Mouse (Mus musculus) midbrain, embryonic 15.5 days (tissue): ENCODE results near the gene Mtss1l. TPM values are rescaled to one million over a fixed set of nuclear protein-coding genes. Genes with fewer than 3 reads are reported as not detected.
"Not testable (repeated sequence)": the region's sequence is repeated elsewhere in the genome, so short reads cannot be mapped to it uniquely, and the experiment has no call there.

Source experiments
- ATAC-seq: fragments of 200-750 bp; cut with Nextera tagmentation; replicated peaks from 2 replicates; pipeline ENCODE4 v1.8.0; 2017; ENCODE audit warnings: moderate TSS enrichment
- H3K27ac ChIP-seq: fragments of 300-500 bp; sonication (generic); 2 replicates; pipeline ENCODE4 v1.5.1; 2015; ENCODE audit warnings: mild to moderate bottlenecking, inconsistent platforms
- H3K27me3 ChIP-seq: fragments of 300-500 bp; sonication (generic); replicated peaks from 2 replicates; pipeline ENCODE4 v1.6.1; 2015; ENCODE audit warnings: inconsistent platforms
- H3K36me3 ChIP-seq: fragments of 300-500 bp; sonication (generic); replicated peaks from 2 replicates; pipeline ENCODE4 v1.6.1; 2015; ENCODE audit warnings: inconsistent platforms
- H3K4me1 ChIP-seq: fragments of 300-500 bp; sonication (generic); 2 replicates; pipeline ENCODE4 v1.6.1; 2015; ENCODE audit warnings: inconsistent platforms
- H3K4me2 ChIP-seq: fragments of 300-500 bp; sonication (generic); 2 replicates; pipeline ENCODE4 v1.6.1; 2015; ENCODE audit warnings: inconsistent platforms, mild to moderate bottlenecking, moderate library complexity
- H3K4me3 ChIP-seq: fragments of 300-500 bp; sonication (generic); 2 replicates; pipeline ENCODE4 v1.5.1; 2015; ENCODE audit warnings: mild to moderate bottlenecking, inconsistent platforms
- H3K9ac ChIP-seq: fragments of 300-500 bp; sonication (generic); 2 replicates; pipeline ENCODE4 v1.6.1; 2015; ENCODE audit warnings: mild to moderate bottlenecking, inconsistent platforms
- H3K9me3 ChIP-seq: fragments of 300-500 bp; sonication (generic); 2 replicates; pipeline ENCODE4 v1.6.1; 2016; ENCODE audit warnings: inconsistent platforms
- WGBS: fragments of 180-500 bp; shearing (Covaris S2); methylation state at CpG from one replicate; pipeline ENCODE4 v1.1.7; 2015; ENCODE audit warnings: mixed read lengths; 5-methylcytosine and 5-hydroxymethylcytosine counted together
- polyA plus RNA-seq: library from polyadenylated mRNA; unstranded; fragments of >200 nt; fragmentation: Nextera tagmentation; extraction: Ambion mirVana; gene quantifications from 2 replicates; pipeline ENCODE4 v1.2.1, GENCODE M21; 2015

Mtss1l gene
- polyA plus RNA-seq, 1 experiment from 2014 or later, result 45.7 TPM

DNA sequence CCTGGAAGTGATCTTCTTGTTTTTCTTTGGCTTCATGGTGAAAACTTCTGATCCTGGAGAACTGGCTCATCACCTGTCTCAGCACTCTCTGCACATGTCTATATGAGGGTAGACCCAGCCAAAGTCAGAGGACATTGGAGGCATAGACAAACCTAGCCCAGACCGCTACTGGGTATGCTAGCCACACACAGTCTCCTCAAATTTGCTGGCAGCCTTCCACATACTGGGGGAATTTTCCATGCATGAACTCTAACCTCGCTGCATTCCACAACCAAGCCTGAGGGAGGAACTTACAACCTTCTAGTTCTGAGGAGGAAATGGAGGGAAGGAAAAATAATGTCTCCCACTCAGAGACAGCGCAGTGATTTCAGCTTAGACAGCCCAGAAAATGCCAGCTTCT, 52.8 kb downstream of the Mtss1l start:
- no peak overlapping the region for H3K27ac ChIP-seq
- H3K4me3 ChIP-seq, result no peak overlapping the region
- H3K4me1 ChIP-seq, result no peaks in the 10 kb centered on the region
- H3K4me2 ChIP-seq, result no peak overlapping the region
- no peak overlapping the region for H3K9ac ChIP-seq
- no peak for ATAC-seq
- H3K9me3 ChIP-seq, result no peaks in the 10 kb centered on the region
- H3K27me3 ChIP-seq, result no peaks in the 10 kb centered on the region
- H3K36me3 ChIP-seq, result no peaks in the 10 kb centered on the region
- WGBS, result 88% methylated on average over 3 of the region's 3 CpGs

DNA sequence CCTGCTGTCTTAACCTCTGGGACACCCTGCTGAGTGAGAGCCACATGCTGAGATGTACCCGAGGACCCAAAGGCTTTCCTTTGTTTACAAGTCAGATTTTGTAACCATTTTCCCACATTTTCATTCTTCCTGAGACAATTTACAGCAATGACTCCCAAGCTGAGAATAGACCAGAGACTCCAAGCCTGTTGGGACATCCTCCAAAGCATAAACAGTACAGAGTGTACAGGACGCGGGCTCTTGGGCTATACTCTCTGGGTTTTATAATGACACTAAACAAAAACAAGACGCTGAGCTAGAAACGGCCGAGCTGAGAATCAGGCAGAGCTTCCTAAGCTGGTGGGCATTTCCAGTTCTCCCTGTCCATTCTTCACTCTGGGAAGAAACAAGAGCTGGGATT, 53.4 kb downstream of the Mtss1l start:
- no peaks in the 10 kb centered on the region for H3K9me3 ChIP-seq
- WGBS, result 87% methylated on average over 6 of the region's 6 CpGs

DNA sequence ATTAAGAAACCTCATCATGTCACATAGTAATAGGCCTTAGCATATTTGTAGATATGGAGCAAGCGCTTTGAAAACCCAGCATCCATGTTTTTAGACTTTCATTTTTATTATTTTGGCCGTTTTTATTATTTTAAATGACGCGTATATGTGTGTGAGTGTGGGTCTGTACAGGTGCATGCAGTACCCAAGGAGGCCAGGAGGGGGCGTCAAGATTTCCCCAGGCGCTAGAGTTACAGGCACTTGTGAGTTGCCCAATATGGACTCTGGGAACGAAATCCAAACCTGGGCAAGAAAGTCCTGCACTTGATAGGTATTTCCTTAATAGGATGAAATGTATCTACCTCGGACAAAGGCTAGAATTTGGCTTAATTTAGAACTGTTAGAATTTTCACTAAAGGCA, 54.0 kb downstream of the Mtss1l start:
- Histone ChIP-seq H3K36me3 (no peaks in the 10 kb centered on the region), H3K9me3 (no peaks in the 10 kb centered on the region), H3K27me3 (no peaks in the 10 kb centered on the region), H3K4me1 (no peaks in the 10 kb centered on the region), H3K9ac (no peak overlapping the region), H3K4me2 (no peak overlapping the region), H3K4me3 (no peak overlapping the region), H3K27ac (no peak overlapping the region)
- WGBS, result 74% methylated on average over 8 of the region's 8 CpGs
- no peak for ATAC-seq

More for the DNA sequence above, 53.4 kb downstream of the Mtss1l start:
- Histone ChIP-seq H3K9ac (no peak overlapping the region), H3K27ac (no peak overlapping the region), H3K36me3 (no peaks in the 10 kb centered on the region), H3K4me2 (no peak overlapping the region), H3K27me3 (no peaks in the 10 kb centered on the region), H3K4me3 (no peak overlapping the region), H3K4me1 (no peaks in the 10 kb centered on the region)
- ATAC-seq, result no peak

DNA sequence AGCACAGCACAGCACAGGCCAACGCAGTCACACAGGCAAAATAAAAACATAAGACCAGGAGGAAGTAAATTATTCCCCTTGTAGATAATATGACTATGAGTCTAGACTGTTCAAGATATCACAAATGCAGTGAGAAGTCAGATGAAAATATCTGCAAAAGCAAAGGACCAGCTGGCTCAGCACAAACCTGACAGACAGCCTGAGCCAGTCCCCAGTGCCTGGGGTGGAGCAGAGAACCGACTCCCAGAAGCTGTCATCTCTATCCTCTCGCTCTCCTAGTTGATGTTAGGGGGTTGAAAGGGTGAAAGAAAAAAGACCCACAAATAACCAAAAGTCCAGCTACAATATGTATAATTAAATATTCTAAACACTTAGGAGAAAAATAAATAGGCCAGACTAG, 54.4 kb downstream of the Mtss1l start:
- Histone ChIP-seq H3K27me3 (no peaks in the 10 kb centered on the region), H3K4me3 (no peak overlapping the region), H3K9me3 (no peaks in the 10 kb centered on the region), H3K4me2 (no peak overlapping the region), H3K36me3 (no peaks in the 10 kb centered on the region), H3K4me1 (no peaks in the 10 kb centered on the region), H3K27ac (no peak overlapping the region), H3K9ac (no peak overlapping the region)
- no peak for ATAC-seq
- WGBS, result 93% methylated on average over 3 of the region's 3 CpGs

DNA sequence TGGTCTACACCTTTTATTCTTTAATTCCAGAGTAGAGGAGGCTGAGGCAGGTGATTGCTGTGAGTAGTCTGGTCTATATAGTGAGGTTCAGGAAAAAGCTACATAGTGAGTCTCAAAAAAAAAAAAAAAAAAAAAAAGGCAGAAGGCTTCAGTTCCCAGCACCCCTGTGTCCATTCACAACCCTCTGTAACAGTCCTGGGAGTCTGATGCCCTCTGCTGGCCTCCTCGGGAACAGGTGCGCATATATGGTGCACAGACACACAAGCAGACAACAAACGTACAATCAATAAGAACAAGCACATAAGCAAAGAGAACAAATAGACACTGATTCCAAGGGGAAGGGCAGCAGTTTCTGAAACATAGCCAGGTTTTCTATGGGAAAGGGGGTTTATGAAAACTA, 55.1 kb downstream of the Mtss1l start:
- Histone ChIP-seq H3K9me3 (no peaks in the 10 kb centered on the region), H3K27ac (no peak overlapping the region), H3K9ac (no peak overlapping the region), H3K36me3 (no peaks in the 10 kb centered on the region), H3K4me3 (no peak overlapping the region), H3K27me3 (no peaks in the 10 kb centered on the region), H3K4me2 (no peak overlapping the region), H3K4me1 (no peaks in the 10 kb centered on the region)
- no peak for ATAC-seq
- WGBS, result 96% methylated on average over 3 of the region's 3 CpGs

DNA sequence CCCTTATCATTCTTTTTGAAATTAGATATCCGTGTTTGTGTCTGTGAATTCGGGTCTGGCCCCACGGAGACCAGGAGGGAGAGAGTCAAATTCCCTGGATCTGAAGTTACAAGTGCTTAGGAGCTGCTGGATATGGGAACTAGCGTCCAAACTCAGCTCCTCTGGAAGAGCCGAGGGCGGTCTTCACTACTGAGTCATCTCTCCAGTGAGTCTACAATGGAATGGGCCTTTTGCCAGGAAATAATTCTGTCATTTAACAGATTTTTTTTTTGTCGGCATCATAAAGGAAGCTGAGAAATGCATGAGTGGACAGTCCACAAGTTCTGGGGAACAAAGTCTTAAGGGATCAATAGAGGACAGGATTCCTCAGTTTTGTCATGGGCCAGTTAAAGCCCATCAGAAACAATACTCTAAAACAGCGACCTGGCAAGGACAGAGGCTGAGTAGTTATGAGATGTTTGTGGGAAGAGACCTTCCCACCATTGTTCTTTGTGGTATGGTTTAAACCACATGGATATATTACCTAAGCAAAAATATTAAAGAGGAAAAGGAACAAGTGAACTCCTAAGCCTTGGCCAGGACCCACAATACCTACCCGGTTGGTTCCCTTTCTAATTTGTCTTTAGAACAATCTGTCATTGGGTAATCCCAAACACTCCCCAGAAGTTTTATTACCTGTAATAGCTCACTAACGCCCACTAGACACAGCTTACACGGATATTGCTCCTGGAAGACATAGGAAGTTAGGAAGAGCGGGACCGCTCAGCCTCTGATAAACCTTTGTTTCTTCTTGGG, 58.8 kb downstream of the Mtss1l start:
- Histone ChIP-seq H3K36me3 (no peaks in the 10 kb centered on the region), H3K27me3 (no peaks in the 10 kb centered on the region), H3K9ac (no peak overlapping the region), H3K4me1 (no peaks in the 10 kb centered on the region), H3K9me3 (no peaks in the 10 kb centered on the region), H3K4me3 (no peak overlapping the region), H3K27ac (no peak overlapping the region), H3K4me2 (no peak overlapping the region)
- ATAC-seq, result no peak
- WGBS, result 84% methylated on average over 13 of the region's 13 CpGs

DNA sequence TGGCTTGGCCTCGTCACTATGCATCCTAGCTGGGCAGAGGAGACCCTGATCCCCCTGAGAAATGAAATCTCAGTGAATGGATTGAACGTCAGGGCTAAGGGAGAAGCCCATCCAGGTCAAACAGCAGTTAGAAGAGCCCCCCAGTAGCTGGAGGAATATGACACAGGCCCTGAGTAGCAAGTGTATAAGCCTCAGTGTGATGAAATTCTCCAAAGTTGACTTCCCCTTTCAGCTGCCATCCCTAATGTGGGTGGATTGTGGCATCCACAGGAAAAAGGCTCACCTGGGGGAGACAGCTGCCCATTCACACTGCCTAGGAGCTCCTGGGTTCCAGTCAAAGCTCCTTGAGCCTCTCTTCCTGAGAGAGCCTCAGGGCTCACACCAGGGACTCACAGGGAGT, 64.1 kb downstream of the Mtss1l start:
- Histone ChIP-seq H3K36me3 (no peaks in the 10 kb centered on the region), H3K4me3 (no peak overlapping the region), H3K27me3 (no peaks in the 10 kb centered on the region), H3K9ac (no peak overlapping the region), H3K4me1 (no peaks in the 10 kb centered on the region), H3K4me2 (no peak overlapping the region), H3K27ac (no peak overlapping the region), H3K9me3 (no peaks in the 10 kb centered on the region)
- 65% methylated on average over 2 of the region's 2 CpGs for whole genome bisulfite sequencing
- no peak for ATAC-seq

DNA sequence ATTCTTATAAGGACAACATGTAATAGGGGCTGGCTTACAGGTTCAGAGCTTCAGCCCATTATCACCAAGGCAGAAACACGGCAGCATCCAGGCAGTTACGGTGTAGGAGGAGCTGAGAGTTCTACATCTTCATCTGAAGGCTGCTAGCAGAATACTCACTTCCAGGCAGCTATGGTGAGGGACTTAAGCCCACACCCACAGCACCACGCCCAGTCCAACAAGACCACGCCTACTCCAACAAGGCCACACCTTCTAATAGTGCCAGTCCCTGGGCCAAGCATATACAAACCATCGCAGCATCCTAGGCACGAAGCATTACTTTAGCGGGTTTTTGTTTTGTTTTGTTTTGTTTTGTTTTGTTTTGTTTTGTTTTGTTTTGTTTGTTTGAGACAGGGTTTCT, 65.2 kb downstream of the Mtss1l start:
- not testable (repeated sequence) for H3K9ac ChIP-seq, H3K4me1 ChIP-seq, H3K27me3 ChIP-seq, ATAC-seq, H3K9me3 ChIP-seq, H3K36me3 ChIP-seq, H3K27ac ChIP-seq, H3K4me3 ChIP-seq, H3K4me2 ChIP-seq
- 75% methylated on average over 7 of the region's 7 CpGs for WGBS

DNA sequence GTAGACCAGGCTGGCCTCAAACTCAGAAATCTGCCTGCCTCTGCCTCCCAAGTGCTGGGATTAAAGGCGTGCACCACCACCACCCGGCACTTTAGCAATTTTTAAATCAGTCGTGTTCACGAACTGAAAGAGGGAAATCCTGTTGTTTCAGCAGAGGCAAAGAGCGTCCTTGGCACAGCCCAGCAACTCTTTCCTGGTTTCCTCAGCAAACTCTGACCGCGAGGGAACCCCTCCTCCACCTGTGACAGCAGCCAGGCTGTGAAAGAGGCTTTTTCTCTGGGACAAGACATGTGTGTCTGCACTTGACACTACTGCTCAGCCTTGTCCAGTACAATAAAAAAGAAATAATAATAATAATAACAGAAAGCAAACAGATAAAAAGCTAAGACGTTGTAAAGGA, 65.7 kb downstream of the Mtss1l start:
- Histone ChIP-seq H3K9ac (no peak overlapping the region), H3K4me2 (no peak overlapping the region), H3K9me3 (no peaks in the 10 kb centered on the region), H3K27ac (no peak overlapping the region), H3K4me1 (no peaks in the 10 kb centered on the region), H3K4me3 (no peak overlapping the region), H3K36me3 (no peaks in the 10 kb centered on the region), H3K27me3 (no peaks in the 10 kb centered on the region)
- 84% methylated on average over 8 of the region's 8 CpGs for WGBS
- no peak for ATAC-seq

DNA sequence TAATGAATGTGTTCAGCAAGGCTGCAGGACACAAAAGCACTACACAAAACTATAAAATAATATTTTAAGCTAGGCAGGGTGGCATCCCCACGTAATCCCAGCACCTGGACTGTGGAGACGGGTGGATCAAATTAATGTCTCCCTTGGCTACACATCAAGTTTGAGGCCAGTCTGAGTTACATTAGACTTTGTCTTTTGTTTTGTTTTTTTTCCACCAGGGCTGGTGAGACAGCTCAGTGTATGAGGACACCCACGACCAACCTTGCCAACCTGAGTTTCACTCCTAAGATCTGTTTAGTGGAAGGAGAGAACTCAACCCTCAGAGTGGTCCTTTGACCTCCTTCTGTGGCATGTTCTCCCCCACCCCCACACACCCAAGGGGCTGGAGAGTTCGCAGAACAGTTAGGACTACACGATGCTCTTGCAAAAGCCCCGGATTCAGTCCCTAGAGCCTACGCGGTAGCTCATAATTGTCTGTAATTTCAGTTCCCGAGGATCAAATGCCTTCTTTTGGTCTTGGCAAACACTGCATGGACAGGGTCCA, 66.2 kb downstream of the Mtss1l start:
- WGBS, result 90% methylated on average over 9 of the region's 9 CpGs
- Histone ChIP-seq H3K9me3 (no peaks in the 10 kb centered on the region), H3K9ac (no peak overlapping the region), H3K36me3 (no peaks in the 10 kb centered on the region), H3K27me3 (no peaks in the 10 kb centered on the region), H3K27ac (no peak overlapping the region), H3K4me3 (no peak overlapping the region), H3K4me1 (no peaks in the 10 kb centered on the region), H3K4me2 (no peak overlapping the region)
- ATAC-seq, result no peak

DNA sequence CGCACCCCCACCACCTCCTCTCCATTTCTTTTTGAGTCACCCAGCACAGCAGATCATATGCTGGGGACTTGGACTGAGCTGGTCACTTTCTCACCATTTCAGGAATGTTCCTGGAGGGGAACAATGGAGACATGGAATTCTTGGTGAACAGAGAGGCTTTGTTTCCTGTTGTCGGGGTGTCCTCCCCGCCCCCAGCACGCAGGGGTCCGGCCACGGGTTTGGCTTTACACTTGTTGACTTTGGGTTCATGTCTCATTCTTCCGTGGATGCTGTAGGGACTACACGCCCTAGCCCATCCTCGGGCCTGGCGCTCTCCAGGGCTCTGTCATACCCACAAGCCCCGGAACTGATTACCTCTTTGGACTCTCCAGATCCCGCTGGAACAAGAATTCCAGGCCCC, 67.7 kb downstream of the Mtss1l start:
- H3K4me1 ChIP-seq, result no peaks in the 10 kb centered on the region
- H3K36me3 ChIP-seq, result no peaks in the 10 kb centered on the region
- no peaks in the 10 kb centered on the region for H3K9me3 ChIP-seq
- no peak overlapping the region for H3K4me2 ChIP-seq
- no peaks in the 10 kb centered on the region for H3K27me3 ChIP-seq
- H3K9ac ChIP-seq, result no peak overlapping the region
- 66% methylated on average over 12 of the region's 12 CpGs for WGBS
- no peak overlapping the region for H3K4me3 ChIP-seq
- no peak for ATAC-seq
- H3K27ac ChIP-seq, result no peak overlapping the region

DNA sequence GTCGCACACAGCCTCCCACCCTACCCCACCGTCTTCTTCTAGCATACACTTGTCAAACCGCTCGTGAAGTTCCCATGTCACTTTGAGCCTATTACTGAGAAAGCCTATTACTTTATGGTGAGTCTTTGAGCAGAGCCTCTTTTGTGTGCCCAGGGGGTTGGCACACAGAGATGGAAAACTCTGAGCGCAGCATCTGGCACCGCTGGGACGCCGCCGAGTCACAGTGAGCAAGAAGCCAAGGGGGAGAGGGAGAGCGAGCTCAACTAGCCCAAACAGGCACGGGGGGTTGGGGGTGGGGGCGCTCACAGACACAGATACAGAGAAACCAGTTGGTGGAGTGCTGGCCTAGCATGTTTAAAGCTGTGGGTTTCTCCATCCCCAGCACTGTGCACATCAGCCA, 68.3 kb downstream of the Mtss1l start:
- WGBS, result 64% methylated on average over 12 of the region's 12 CpGs

DNA sequence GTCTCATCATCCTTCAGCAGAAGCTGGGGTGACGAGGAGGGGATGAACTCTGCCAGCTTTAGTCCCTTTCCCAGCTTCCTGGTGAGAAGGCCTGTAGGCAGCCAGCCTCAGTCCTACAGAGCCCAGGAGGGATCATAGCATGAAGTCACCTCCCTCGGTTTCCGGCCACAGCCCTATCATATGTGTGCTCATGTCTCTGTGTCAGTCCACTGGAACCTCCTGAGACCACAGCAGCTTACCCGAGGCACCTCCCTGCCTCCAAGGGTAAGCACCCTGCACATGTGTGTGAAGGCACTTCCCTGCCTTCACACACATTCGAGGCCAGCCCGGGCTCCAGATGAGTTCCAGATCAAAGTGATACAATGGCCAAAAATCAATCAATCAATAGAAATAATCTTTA, 69.0 kb downstream of the Mtss1l start:
- Histone ChIP-seq H3K9ac (no peak overlapping the region), H3K36me3 (no peaks in the 10 kb centered on the region), H3K9me3 (no peaks in the 10 kb centered on the region), H3K4me1 (no peaks in the 10 kb centered on the region), H3K4me3 (no peak overlapping the region), H3K4me2 (no peak overlapping the region), H3K27ac (no peak overlapping the region), H3K27me3 (no peaks in the 10 kb centered on the region)
- WGBS, result 84% methylated on average over 6 of the region's 6 CpGs
- ATAC-seq, result no peak

More for the DNA sequence above, 68.3 kb downstream of the Mtss1l start:
- Histone ChIP-seq H3K9ac (no peak overlapping the region), H3K9me3 (no peaks in the 10 kb centered on the region), H3K4me1 (no peaks in the 10 kb centered on the region), H3K27me3 (no peaks in the 10 kb centered on the region), H3K27ac (no peak overlapping the region), H3K4me3 (no peak overlapping the region), H3K4me2 (no peak overlapping the region), H3K36me3 (no peaks in the 10 kb centered on the region)
- ATAC-seq, result no peak
